Mouse (Mus musculus) ovary, postnatal 14 days (tissue): Measurements from ENCODE around the gene Cic.

ENCODE experiments used
- DNase-seq: peaks from one replicate; pipeline ENCODE4 v3.0.0; 2022; ENCODE audit warnings: low spot score

Cic gene

GRCm38 (mm10) chr7:25267301-25267750 lies at the start of gene Cic:
Gene Cic (plus strand): TSS chr7:25267704.
- DNase-seq: peak; percentile 95

GRCm38 (mm10) chr7:25218705-25219415 lies 48.6 kb upstream of the Cic start:
- DNase-seq: peak; percentile 39

GRCm38 (mm10) chr7:25219416-25219750 lies 48.1 kb upstream of the Cic start:
- no peak for DNase-seq

- peak; percentile 84 for DNase-seq
These were observed 47.6 kb upstream of the Cic start for GRCm38 (mm10) chr7:25219756-25220456.

- DNase-seq: no peak
These were observed 46.9 kb upstream of the Cic start, which contains the start of gene Dedd2 for GRCm38 (mm10) chr7:25220457-25221101. Gene Dedd2 (minus strand): TSS chr7:25220615.

DNA sequence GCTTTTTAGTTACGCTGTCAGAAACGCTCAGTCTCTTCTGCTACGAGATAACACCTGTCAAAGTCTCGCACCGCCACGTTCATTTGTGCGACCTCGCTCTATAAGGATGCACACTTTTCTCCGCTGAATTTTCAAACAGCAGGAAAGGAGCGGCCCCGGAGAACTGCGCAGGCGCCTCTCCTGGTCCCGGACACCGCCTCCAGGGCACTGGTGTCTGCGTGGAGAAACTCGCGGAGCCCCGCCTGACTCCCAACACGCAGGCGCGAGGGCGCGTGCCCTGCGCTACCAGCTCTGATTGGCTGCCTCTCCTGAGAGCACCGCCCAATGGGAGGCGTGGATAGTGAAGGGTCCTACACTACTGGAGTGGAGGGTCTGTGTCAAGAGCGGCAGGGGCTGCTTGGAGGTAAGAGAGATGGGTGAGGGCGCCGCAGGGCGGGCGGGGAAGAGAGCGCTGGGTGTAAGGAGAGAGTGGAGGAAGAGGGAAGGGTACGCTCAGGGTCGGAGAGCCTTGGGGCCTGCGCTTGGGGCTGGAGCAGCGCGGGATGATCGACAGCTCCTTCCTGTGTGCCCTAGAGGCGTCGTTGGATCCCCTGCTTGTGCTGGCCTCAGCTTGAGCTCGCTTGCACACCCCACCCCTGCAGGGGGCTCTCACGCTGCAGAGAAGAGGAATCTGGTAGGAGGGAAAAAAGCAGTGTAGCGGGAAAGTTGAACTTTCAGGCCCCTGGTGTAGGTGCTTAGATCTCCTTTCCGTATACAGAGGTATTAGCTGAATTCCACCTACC lies 46.2 kb upstream of the Cic start, which contains the start of gene Zfp526:
Zfp526 (plus strand) TSS at position 324 of the 782 bp plus-strand sequence.
- peak; percentile 94 for DNase-seq

- no peak for DNase-seq
These were observed 45.1 kb upstream of the Cic start for GRCm38 (mm10) chr7:25222275-25222967.

DNA sequence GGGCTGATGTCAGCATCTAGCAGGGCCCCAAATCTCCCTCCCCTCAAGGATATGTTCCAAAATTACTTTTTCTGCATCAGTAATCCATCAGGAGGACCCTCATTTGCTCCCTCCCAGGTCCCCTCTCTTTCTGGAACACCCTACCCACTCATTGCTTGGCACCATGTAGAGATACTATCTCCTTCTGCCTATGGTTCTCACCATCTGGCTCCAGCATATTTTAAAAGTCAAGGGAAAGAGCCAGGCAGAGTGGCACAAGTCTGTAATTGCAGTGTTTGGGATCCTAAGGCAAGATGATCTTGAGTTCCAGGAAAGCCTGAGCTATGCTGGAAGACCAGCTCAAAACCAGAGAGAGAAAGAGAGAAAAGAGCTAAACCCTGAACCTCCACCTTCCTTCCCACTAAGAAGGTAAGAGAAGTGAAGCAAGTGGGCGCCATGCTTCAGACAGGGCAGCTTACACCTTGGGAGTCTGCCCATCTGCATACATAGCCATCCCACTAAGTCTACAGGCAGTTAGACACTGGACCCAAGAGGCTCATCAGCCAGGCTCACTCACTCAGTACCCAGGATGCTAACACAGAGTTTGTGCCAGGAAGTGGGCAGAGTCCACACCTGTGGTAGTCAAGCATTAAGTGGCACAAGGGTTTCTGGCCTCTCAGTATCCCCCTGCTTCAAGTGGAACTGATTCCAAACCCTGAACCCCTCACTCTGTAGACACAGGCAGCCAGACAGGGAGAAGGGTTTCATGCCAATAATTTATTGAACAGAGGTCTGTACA lies 39.8 kb upstream of the Cic start:
- DNase-seq: no peak

DNA sequence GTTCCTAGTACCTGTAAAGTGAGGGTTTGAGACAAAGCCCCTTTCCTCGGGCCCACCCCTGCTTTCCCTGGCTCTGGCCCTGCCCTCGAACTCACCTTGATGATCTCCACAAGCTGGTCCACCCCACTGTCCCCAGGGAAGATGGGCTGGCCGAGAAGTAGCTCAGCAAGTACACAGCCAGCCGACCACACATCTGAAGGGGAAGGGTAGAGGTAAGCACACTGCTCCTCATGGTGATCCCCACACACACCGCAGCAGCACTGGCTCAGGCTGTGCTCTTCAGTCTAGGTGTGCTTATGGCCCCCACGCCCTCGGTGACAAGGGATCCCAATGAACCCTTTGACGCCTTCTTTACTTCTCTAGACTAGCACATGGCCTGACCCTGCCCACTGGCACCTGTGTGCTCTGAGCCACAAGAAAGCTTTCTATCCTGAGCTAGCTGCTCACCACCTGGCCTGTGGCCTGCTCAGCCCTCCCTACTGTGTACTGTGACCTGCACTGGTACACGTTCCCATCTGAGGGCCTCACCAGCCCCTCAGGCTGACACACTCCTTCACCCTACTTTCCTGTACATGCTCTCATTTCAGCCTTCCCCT lies 36.7 kb upstream of the Cic start:
- no peak for DNase-seq

DNA sequence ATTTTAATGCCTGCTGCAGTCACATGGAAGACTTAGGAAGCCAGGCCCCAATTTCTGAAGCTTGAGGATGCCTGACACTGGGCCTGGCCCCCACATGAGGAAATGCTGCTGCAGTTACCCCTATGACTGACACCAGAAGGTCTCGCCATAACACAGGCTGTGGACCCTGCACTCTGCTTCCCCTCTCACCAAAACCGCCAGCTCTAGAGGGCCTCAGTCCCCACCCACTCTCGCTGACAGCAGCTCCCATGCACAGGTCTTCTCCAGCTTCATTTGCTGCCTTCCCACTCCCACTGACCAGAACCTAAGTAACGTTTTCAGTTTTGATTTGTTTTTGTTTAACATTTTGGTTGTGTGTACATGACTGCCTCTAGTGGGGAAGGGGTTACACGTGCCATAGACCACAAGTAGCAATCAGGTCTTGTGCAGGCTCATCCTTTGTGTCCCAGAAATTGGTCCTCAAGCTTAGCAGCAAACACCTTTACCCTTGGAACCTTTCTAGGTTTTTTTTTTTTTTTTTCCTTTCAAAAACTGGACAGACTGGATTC lies 35.3 kb upstream of the Cic start:
- DNase-seq: no peak

- no peak for DNase-seq
These were observed 34.4 kb upstream of the Cic start for GRCm38 (mm10) chr7:25233061-25233460.

DNA sequence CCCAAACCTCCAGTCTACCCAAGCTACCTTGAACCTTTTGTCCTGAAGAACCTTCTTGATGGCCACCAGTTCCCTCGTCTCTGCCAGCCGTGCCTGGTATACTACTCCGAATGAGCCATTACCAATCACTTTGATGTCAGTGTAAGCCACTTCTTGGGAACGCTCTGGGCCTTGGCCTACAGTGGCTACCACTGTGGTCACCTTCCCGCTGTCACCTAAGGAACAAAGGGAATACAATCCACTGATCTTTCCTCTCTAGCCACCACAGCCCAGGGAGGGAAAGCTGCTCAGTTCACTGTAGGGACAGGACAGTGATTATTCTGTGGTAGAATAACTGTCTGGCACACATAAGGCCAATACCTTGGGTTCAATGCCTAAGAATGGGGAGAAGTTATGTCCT lies 32.0 kb upstream of the Cic start:
- no peak for DNase-seq

DNA sequence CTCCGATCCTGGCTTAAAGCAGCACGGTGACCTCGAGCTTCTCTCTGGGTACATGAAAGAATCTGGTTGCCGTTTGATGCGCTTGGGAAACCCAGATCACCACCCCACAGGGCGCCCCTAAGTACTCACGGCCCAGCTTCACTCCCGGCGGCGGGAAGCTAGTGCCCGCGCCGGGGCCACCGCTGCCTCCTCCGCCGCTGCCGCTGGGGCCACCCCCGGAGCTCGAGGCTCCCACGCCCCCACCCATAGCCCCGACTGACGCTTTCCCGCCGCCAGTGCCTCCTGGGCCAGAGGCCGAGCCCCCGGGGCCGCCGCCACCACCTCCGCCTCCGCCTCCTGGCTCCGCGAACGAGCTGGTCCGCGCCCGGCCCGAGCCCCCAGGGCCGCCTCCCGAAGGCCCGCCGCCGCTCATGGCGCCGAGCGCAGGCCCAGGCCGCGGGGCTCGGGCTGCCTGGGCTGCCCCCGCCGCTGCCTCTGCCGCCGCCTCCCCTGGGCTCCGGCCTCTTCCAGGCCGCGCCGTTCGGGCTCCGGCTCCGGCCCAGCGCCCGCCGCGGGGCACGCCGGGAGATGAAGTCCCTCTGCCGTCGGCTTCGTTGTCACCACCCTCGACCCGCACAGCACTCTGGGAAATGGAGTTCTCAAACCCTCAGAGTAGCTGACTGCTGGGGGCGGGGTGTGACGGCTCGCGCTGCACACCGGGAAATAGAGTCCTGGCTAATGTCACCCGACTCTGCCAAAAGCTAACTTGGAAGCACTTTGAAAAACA lies 30.1 kb upstream of the Cic start, which contains the start of gene Gsk3a:
Gsk3a (minus strand) TSS at position 603 of the 766 bp plus-strand sequence.
- DNase-seq: peak; percentile 89

DNA sequence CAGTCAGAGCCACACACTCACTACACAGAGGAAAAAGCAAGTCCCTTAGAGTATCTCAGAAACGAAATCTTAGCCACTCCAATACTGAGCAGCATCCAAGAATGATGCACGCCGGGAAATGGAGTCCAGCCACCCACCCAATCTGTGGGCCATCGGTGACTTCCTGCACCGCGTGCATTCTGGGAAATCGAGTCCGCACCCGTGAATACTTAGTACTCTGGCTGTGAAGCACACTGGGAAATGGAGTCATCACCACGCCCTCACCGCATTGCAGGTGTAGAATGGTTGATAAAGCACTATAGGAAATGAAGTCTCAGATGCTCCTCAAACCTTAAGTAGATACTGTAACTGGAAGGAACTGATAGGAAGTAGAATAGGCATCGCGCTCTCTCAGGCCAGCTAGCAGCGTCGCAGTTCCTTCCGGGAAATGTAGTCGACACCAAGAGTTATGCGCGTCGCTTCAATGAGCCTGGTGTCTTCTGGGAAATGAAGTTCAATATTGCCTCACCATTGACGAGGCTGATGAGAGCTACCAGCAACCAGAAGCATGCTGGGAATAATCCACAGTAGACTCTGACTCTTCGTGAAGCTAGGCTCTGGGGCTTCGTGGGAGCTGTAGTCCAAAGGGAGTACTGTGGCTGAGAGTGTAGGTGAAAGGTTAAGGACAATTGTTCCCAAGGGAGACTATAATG lies 29.3 kb upstream of the Cic start:
- DNase-seq: peak; percentile 77

GRCm38 (mm10) chr7:25238829-25239623 lies 28.5 kb upstream of the Cic start:
- DNase-seq: peak; percentile 58

DNA sequence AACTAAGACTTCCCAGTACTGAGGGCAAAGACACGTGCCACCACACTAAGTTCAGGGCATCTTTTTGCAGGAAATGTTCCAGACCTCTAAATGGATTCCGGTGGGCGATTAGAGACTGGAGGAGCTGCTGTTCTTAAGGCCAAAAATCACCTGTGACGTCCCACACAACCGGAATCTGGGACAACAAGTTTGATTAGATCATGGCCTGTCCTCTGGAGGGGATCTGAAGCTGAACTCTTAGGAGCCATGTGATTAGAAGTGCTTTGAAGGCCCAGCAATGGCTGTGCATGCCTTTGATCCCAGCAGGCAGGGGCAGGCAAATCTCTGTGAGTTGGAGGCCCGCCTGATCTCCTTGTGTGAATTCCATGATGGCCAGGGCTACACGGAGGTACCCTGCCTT lies 26.9 kb upstream of the Cic start:
- no peak for DNase-seq

DNA sequence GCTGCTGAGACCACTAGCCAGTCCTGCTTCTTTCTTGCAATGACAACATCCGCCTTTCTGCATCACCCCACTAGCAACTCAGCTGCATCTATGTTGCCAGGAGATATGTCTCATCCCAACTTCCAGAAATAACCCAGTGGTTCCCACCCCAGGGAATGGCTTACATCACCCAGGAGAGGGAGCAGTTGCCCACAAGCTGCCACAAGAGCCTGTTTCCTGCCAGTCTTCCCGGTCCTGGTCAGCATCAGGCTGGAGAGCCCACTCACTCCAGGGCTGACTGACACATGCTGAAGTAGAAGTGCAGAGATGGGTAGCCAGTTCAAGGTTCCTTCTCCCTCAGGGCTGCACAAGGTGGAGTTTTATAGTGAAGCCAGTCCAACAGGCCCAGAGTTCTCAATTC lies 26.4 kb upstream of the Cic start:
- no peak for DNase-seq

DNA sequence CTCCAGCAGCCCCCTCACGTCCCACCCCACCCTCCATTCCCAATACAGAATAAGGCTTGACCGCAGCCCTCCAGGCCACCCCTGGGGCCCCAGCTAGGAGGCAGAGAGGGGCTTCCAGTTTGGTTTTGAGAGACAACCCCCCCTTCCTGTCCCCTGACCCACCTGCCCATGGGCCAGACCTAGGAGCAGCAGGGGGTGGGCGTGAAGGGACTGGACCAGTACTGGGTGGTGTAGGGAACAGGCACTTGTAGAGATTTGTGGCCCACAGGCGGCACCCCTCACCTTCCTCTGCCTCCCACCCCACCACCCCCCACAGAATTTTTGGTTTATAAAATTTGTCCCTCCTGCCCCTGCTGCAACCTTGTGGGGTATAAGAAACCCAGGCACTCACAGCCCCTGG lies 24.1 kb upstream of the Cic start:
- DNase-seq: no peak
